Mouse (Mus musculus) cerebellum, postnatal 4 days (tissue): ENCODE data around the gene Ankrd13a.

ENCODE experiments used
- DNase-seq, 2 experiments: peaks; one replicate each; pipeline ENCODE4 v3.0.0; 2022; ENCODE audit warnings: low spot score in 2 of 2, mixed read lengths in 1 of 2

Ankrd13a gene

GRCm38 (mm10) chr5:114799848-114800247 is 25.4 kb downstream of the Ankrd13a start:
- DNase-seq = no peak

GRCm38 (mm10) chr5:114801049-114801448 is 26.6 kb downstream of the Ankrd13a start:
- DNase-seq = no peak

GRCm38 (mm10) chr5:114801841-114802240 is 27.4 kb downstream of the Ankrd13a start:
- DNase-seq = no peak

- no peak for DNase-seq
Measured at GRCm38 (mm10) chr5:114803231-114803630, 28.8 kb downstream of the Ankrd13a start.

GRCm38 (mm10) chr5:114804335-114804734 is 29.9 kb downstream of the Ankrd13a start:
- no peak for DNase-seq

GRCm38 (mm10) chr5:114804958-114805357 is 30.5 kb downstream of the Ankrd13a start:
- no peak for DNase-seq

- DNase-seq = no peak
Measured at GRCm38 (mm10) chr5:114805436-114806350, 31.2 kb downstream of the Ankrd13a start.

- DNase-seq = no peak
Measured at GRCm38 (mm10) chr5:114806636-114807035, 32.2 kb downstream of the Ankrd13a start.

GRCm38 (mm10) chr5:114807063-114807462 is 32.6 kb downstream of the Ankrd13a start:
- no peak for DNase-seq

- DNase-seq = no peak
Measured at GRCm38 (mm10) chr5:114807468-114807867, 33.0 kb downstream of the Ankrd13a start.

- no peak for DNase-seq
Measured at GRCm38 (mm10) chr5:114807893-114808292, 33.4 kb downstream of the Ankrd13a start.

GRCm38 (mm10) chr5:114808385-114808784 is 33.9 kb downstream of the Ankrd13a start:
- DNase-seq = no peak

- DNase-seq = no peak
Measured at GRCm38 (mm10) chr5:114809181-114809756, 34.8 kb downstream of the Ankrd13a start.

- no peak for DNase-seq
Measured at GRCm38 (mm10) chr5:114809826-114810225, 35.3 kb downstream of the Ankrd13a start.

- peak; percentile 87 to 91 for DNase-seq
Measured at GRCm38 (mm10) chr5:114813525-114814181, 39.2 kb downstream of the Ankrd13a start.

- DNase-seq = no peak
Measured at GRCm38 (mm10) chr5:114816599-114816998, 42.1 kb downstream of the Ankrd13a start.

- no peak for DNase-seq
Measured at GRCm38 (mm10) chr5:114818124-114818523, 43.6 kb downstream of the Ankrd13a start.

- peak; percentile 64 to 81 for DNase-seq
Measured at GRCm38 (mm10) chr5:114822796-114823688, 48.6 kb downstream of the Ankrd13a start, which contains the start of gene 1500011B03Rik. Gene 1500011B03Rik (minus strand): TSS chr5:114823468.

- DNase-seq = peak in 1 of 2 experiments; percentile 44
Measured at GRCm38 (mm10) chr5:114824197-114824596, 49.7 kb downstream of the Ankrd13a start.

- DNase-seq = peak in 1 of 2 experiments; percentile 65
Measured at GRCm38 (mm10) chr5:114825978-114826691, 51.7 kb downstream of the Ankrd13a start.

- no peak for DNase-seq
Measured at GRCm38 (mm10) chr5:114827427-114827826, 53.0 kb downstream of the Ankrd13a start.
